Mouse (Mus musculus) adrenal gland, postnatal 25 days (tissue): ENCODE measurements around the gene Slc2a5. TPM values are rescaled to one million over a fixed set of nuclear protein-coding genes. Genes with fewer than 3 reads are reported as not detected.

Experiments used
- DNase-seq: peaks from one replicate; pipeline ENCODE4 v3.0.0; 2021; ENCODE audit warnings: mixed read lengths
- long read RNA-seq: library from polyadenylated mRNA; stranded (forward); transcript quantifications from one replicate; pipeline ENCODE4 v2.0.0, GENCODE M21; 2021
- total RNA-seq: library from RNA; stranded (reverse); gene quantifications from 2 replicates; pipeline ENCODE4 v1.2.3, GENCODE M21; 2021

The Slc2a5 gene
- total RNA-seq: 2.3 and 3.6 TPM in 2 replicates
- long read RNA-seq, partial matches to known transcripts: 25 of 28 reads
- long read RNA-seq, other reads (novel, unspliced or antisense): 3 of 28 reads

DNA sequence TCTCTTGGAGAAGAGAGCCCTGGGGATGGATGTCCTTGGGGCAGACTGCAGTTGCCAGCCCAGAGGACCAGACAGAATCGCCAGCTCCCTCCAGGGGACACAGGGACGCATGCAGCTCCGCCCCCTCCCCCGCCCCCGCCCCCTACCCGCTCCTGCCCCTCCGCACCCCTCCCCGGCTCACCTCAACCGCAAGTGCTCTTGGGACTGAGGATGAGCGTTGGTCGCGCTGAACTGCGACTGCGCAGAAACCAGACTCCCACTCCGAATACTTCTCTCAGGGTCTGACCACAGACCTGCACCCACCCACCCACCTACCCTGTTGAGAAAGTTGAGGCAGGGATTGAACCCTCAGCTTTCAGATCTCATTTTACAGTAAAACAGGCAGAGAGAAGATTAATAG lies at the start of gene Slc2a5:
Gene Slc2a5, plus strand, starts transcription at position 229 of the 400 bp plus-strand sequence.
- DNase-seq: no peak

DNA sequence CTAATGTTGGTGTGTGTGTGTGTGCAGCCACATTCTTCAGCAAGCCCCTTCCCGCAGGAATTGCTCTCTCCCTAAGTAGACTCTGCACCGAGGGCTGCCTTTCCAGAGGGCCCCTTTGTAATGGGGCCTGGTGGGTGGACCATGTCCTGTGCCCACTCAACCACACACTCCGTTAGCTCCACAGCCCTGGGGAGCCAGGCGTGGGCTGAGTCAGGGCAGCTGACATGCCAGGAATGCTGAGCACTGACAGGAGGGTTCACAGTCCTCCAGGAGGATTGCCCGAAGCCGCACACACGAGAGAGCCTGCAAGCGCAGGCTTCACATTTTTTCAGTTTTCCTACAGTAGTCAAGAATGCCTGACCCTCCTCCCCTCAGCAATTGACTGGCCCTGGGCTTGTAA lies 48.9 kb upstream of the Slc2a5 start:
- no peak for DNase-seq

DNA sequence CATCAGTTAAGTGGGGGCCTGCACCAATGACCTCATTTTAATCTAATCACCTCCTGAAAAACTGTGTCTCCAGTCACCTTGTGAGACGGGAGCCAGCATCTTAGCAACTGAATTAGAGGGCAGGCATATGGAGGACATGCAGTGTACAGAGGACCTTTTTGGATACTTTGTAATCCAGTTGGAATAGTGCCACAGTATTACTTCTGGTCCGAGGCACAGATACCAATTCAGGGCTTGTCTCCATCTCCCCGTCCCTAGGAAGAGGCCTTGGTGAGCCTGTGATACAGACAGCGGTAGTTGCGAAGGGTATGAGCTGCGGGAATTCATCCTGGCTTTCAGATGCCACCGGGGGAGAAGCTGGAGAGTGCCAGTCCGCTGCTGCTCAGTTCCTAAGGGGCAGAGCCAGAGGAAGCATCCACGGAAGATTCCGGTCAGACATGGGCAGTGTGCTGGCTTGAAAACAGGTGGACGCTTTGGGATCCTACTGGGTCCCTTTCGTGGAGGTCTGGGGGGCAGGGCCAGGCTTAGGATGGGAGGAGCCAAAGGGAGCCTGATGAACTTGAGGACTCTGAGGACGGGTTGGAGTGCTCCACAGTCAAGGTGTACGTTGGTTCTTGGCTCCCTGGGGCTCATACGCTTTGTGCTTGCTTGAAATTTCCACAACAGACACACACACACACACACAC lies 46.5 kb upstream of the Slc2a5 start:
- no peak for DNase-seq

DNA sequence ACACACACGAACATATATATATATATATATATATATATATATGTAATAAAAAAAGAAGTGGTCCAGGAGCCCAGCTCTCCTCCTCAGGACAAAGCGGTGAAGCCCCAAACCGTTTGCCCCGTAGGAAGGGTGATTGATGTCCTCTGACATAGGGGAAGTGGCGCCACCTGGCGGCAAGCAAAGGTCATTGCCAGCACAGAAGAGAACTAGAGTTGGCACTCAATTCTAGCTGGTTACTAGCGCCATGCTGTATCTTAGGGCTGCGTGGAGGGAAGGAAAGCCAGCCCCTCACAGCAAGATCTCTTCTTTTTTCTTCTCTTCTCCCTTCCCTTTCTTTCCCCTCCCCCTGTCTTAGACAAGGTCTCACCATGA lies 46.0 kb upstream of the Slc2a5 start:
- peak; percentile 63 for DNase-seq

DNA sequence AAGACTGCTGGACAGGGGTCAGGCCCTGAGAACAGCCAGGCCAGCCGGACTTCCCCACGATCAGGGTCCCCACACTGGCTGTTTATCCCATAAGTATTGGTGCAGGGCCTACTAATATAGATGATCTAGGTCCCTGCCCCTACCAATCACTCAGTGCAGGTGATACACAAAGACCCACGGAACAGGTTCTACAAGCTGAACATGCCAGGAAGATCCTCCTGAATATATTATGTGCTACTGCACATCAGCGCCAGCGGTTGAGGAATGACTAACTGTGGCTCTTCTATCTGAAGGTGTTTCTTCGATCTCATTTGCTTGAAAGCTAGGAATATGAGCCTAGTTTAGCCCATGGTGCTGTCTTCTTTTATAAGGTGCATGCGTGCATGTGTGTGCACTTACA lies 43.7 kb upstream of the Slc2a5 start:
- DNase-seq: no peak

DNA sequence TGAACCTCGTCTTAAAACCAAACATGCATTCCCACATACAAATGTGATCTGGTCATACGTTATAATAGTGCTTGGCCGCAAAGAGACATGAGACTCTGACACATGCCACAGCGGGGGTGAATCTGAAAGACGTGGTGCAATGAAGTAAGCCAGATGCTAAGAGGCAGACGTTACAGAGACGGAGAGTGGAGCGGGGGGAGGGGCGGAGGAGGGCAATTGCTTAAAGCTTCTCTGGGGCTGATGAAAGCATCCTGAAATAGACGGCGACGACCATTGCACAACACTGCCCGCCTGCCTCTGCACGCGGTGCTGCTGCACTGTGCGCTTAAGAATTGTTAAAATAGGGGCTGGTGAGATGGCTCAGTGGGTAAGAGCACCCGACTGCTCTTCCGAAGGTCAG lies 42.9 kb upstream of the Slc2a5 start:
- DNase-seq: no peak

DNA sequence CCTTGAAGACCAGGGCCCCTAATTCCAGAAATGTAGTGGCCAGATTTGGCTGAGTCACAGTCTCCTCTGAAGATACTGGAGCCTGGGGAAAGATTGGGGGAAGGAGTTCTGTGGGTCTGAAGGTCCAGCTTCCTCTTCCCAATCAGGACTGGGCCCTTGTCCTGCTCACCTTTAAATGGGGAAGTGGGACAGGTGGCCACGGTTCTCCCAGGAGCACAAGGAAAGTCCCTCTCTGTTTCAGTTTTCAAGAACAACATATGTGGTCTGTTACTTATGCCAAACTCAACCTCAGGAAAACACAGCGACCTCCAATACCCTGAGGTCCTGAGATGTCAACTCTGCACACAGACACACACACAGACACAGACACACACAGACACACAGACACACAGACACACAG lies 40.4 kb upstream of the Slc2a5 start:
- DNase-seq: no peak

DNA sequence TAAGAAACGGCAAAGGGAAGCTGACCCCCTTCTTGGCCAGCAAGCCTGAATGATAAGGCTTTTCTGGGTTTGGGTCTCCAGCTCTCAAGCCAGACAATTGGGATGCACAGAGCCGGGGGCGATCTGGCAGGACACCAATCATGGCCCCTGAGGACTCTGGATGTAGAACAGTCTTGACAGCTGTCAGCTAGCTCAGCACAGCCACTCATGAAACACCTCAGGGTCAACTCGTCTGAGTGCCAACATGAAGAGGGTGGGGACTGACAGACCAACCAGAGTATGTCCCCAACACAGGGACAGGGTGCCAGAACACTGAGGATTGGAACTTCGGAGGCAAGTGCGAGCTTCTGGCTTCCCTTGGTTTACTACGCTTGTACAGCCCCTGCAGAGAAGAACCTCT lies 39.8 kb upstream of the Slc2a5 start:
- DNase-seq: no peak

DNA sequence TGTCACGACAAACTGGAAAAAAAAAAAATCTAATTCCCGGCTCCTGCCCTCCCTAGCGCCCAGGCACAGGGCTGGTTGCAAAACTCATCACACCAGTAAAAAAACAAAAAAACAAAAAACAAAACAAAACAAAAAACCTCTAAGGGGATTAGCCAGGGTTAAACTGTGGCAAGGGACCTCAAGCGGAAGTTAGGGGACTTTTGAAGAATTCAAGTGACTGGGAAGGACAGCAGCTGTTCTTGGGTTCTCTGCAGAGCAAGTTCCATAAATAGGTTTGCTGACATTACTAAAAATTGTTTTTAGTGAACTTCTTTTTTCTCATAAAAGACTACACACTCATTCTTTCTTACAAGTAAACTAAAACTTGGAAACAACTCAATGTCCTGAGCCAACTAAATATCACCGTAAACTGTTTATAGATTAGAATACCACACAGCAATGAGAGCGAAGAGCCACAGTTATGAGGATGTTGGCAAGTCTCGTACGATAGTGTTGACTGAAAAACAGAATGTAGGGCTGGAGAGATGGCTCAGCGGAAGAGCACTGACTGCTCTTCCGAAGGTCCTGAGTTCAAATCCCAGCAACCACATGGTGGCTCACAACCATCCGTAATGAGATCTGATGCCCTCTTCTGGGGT lies 38.6 kb upstream of the Slc2a5 start:
- no peak for DNase-seq

DNA sequence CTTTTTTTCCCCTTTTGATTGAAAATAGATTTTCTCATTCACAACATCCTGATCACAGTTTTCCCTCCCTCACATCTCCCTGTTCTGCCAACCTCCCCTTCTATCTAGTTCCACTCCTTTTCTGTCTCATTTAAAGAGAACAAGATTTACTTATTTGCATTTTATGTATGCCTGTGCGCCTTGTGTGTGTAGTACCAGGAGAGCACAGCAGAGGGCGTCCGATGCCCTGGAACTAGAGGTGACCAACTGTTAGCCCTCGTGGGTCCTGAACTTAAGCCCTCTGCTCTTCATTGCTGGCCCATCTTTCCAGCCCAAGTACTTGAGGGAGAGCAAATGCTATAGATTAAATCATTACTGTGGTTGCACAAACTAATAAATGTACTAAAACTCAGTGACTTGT lies 33.7 kb upstream of the Slc2a5 start:
- no peak for DNase-seq

DNA sequence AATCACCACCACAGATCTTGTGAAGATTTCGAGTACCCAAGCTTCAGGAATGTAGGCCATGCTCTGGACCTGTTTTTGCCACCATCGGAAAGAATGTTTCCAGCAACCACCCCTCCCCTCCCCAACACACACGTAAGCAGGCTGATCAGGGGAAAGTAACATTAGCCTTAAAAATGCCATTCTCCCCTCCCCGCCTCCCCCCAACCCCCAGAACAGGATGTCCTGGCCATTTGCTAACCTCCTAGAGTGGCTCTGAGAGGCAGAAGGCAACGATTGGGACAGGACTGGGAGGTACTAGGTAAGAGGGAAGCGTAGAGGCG lies 32.3 kb upstream of the Slc2a5 start:
- no peak for DNase-seq

DNA sequence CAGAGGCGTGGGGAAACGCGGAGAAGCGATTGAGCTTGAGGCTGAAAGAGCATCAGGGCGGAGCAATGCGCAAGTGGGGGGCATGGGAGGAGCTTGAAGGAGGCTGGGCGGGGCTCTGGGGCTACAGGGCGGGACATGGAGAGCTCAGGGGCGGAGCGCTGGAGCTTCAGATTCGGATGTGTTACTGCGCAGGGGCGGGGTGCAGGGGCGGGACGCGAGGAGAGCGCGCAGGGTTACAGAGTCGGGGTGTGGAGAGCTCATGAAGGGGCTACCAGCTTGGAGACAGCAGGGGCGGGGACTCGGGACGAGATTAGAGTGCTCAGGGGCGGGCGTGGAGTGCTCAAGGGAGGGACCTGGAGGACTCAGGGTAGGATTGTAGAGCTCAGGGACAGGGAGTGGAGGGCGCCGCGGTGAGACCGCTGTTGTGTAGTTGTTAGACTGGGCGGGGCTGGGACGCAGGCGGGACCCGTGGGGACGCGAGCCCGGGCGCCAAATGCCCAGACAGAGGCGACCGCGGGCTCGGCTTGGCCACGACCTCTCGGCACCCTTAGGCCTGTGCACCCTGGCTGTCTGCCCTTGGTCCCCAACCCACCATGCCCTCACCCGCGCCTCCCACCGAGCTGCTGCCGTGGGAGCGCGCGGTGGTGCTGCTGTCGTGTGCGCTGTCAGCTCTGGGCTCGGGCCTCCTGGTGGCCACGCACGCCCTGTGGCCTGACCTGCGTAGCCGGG lies 31.8 kb upstream of the Slc2a5 start, which contains the start of gene Gpr157:
Gene Gpr157, plus strand, starts transcription at position 205 of the 729 bp plus-strand sequence.
- DNase-seq: peak; percentile 93

DNA sequence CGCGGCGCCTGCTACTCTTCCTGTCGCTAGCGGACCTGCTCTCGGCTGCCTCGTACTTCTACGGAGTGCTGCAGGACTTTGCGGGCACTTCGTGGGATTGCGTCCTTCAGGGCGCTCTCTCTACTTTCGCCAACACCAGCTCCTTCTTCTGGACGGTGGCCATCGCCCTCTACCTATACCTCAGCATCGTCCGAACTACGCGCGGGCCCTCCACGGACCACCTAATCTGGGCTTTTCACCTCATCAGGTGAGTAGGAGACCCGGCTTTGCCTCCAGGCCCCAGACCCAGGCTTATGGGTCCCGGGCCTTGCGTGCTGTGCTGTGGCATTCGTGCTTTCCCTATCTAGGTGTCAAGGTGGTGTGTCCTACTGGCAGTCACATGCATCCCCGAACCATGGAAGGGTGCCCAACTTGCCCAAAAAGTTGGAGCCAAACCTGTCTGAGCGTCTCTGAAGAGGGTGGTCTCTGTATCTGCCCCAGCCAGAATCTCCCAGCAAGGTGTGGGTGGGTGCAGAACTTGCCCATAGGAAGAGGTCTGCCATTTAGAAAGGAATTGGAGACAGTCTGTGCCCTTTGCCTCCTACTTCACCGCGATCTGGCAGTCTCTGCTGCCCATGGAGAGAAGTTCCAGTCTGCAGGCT lies 31.1 kb upstream of the Slc2a5 start:
- no peak for DNase-seq

DNA sequence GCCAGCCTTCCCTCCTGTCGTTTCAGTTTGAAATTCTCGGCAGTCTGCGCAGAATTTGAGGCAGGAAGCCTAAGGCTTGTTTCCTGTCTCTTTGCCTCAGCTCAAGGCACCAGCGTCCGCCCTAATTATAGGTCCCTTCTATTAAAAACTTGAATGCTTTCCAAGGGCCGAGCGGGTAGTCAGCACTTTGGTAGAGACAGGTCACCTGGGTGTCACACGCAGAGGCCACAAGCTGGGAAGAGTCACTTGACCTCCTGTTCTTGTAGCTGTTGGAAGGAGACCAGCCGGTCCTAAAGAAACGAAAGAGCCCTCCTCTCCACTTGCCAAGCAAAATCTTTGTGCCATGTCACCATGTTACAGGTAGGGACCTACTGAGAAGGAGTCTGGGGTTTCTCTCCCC lies 30.0 kb upstream of the Slc2a5 start:
- DNase-seq: no peak

DNA sequence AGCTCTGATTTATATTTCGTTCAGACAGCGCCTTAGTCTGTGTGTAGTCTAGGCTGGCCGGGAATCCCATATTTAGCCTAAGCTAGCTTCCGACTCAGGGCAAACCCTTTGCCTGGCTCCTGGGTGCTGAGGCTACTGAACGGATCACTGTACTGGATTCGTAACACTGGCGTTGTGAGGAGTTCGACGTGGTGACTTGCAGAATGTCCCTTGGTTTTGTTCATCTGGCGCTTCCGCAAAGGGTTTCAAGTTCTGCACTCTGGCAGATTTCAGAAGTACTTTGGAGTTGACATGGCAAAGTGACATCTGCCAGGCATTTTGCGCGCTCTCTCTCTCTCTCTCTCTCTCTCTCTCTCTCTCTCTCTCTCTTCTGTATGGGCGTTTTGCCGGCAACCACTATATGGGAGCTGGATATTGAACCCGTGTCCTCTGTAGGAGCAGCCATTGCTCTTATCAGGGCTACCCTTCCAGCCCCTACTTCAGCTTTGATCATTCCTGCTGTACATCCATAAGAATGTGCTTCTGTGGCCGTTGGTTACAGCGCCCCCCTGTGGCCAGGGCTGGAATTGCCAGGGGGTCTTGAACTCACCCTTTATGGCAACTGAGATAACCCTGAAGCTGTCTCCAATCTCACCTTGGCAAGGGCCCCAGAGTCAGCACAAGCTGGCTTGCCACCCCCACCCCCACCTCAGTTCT lies 27.0 kb upstream of the Slc2a5 start:
- peak; percentile 46 for DNase-seq

DNA sequence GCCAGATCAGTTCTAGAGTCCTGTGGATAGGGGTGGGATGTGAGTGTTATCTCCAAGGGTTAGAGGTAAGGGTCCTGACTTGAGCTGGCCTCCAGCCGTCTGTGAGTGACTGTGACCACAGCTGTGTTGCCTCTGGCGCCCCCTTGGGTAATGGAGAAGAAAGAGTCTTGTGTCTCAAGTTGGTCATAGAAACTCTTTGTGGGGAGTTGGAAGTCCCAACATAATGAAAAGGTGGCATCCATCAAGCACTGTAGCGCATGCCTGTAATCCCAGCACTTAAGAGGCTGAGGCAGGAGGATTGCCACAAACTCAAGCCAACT lies 26.5 kb upstream of the Slc2a5 start:
- no peak for DNase-seq

DNA sequence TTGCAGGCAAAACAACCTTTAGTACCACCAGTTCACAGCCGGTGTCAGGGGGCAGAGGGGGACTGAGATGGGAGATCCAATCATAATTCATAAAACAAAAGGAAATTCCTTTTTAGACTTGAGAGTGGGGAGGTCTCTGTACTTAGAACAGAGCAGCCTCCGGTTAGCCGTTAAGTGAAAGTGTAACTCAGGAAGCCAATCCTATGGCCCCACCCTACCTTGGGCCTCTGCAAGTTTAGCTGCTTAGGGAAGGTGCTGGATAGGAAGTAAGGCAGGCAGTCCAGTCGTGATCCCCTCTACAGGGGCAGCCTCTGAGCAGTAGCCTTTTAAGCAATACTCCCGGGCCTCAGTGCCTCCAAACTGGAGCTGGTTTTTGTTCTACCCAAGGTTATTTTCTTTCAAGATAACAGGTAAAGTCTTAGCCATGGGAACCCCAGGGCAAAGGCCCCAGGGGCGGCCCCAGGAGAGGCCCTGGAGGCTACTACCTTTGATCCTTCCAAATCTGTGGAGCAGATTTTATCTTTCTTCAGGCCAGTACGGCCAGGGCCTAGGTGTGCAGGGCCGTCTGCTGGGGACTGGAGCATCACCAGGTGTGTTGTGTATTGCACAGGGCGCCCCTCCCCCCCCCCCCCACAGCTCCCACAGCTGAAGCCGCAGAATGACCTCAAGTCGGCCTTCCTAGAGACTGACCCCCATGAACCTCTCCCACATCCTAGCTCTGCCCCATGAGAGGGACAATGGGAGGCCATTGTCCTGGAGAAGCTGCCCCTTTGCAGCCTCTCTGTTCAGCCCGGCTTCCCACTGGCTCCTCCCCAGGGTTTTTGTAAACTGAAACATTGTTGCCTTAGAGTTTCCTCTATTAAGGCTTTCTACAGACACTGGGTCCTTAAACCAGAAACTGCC lies 25.3 kb upstream of the Slc2a5 start:
- no peak for DNase-seq

DNA sequence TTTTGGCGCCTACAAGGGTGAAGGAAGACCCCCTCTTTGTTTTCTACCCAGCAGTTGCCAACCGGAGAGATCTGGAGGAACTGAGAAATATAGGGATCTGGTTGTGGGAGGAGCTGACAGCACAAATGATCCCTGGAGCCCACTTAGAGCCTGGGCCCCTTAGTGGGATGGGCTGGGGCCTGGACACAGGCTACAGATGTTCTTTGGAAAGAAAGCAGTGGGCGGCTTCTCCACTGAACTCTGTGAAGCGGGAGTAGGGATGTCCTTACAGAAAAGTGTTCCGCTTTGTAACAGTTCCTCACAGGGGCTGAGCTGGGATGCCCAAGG lies 24.7 kb upstream of the Slc2a5 start:
- DNase-seq: no peak

DNA sequence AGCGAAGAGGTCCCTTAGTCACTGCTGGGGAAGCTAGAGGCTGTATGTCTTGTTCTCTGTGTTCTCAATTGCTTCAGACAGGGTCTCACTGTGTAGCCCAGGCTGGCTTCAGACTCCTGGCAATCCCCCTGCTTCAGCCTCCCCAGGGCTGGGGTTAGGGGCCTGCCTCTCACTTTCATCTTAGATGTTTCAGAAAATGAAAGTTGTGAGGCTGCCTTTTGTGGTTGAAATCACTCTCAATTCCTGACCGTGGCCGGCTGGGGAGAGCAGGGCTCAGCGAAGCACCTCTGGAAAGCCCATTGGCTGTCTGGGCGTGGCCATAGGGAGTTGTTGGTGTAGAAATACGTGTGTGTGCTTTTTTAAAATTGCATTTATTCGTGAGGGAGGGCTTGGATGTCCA lies 22.8 kb upstream of the Slc2a5 start:
- DNase-seq: no peak

DNA sequence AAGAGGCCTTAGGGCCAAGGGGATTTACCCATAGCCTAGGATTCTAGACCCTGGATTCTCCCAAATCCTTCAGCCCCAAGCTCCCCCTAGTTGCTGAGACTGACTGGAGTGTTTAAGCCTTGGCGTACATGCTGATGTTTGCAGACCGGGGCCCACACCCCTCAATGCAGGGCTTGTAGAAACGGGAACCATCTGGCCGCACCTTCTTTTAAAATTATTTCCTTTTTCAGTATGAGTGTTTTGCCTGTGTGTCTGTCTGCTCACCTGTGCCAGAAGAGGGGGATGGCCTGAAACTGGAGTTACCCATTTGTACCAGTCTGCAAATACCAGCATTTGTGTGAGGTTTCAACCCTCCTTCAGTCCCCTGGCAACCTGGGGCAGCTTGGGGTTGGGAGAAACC lies 21.2 kb upstream of the Slc2a5 start:
- no peak for DNase-seq

DNA sequence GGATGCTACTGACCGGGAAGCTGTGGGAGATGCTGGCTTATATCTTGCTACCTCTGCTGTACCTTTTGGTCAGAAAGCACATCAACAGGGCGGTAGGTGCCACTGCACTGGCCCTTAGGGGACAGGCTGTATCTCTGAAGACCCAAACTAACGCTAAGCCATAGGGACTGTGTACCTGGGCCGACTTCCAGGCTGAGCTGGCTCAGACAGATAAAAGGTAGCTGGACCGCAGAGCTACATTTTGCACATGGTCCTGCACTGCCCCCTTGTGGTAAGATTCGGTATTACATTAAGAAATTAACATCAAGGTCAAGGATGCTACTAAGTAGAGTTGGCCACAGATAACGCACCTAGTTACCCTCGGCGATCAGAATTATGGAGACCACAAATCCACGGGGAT lies 20.2 kb upstream of the Slc2a5 start:
- peak; percentile 45 for DNase-seq

DNA sequence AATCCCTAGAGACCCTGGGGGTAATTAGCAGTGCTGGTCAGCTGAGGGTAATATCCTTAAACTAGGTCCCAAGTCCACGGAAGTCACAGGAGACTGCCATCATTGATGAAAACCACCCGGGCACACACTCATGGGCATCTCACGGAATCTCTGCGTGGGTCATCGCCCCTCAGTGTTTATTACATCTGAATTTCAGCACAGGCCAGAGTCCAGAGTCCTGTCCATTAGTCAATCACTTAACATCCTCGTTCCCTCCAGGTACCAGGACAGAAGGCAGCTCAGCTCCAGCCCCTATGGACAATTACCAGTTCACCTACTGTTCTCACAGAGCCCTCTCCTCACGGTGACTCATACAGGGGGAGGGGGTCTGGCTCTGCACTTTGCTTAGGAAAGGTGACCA lies 16.3 kb upstream of the Slc2a5 start:
- DNase-seq: no peak
